Mouse (Mus musculus) heart, postnatal 0 days (tissue): ENCODE results near the gene Glp2r.

Experiments used
- CTCF ChIP-seq: IDR thresholded peaks from 2 replicates; pipeline ENCODE4 v1.5.1; 2016; ENCODE audit warnings: antibody characterized with exemption, control low read depth, low read depth
- EP300 ChIP-seq: IDR thresholded peaks from 2 replicates; pipeline ENCODE4 v1.6.1; 2016; ENCODE audit warnings: antibody characterized with exemption, low read depth

DNA sequence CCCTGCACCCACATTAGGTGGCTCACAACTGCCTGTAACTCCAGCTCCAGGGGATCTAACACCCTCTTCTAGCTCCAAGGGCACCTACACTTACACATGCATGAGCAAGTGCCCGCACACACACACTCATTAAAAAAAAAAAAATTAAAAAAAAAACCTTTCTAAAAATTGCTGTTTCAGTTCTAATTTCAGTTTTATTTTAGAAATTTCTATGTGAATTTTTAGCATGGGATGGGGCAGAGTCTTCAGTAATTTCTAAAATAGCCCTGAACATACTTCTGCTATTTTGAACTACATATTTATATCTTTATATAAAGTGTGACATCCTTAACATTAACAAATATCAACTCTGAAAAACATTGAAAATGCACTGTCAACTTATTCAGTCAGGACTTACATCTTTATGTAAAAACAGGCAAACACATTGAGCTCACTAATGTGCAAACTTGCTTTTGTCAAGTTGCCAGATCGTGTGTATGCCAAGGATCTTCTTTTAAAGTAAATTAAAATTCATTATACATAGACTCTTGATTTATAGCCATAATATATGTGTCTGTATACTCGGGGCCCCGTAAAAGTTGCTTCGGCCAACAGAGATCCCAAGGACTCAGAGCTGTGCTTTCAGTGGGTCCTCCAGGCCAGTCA, 32.0 kb downstream of the Glp2r start:
- TF ChIP-seq EP300 (no peak), CTCF (no peak)
